Mouse (Mus musculus) frontal cortex, postnatal 10 days (tissue): Measurements from ENCODE around the gene Rdh11.
"Not testable (repeated sequence)": the region's sequence is repeated elsewhere in the genome, so short reads cannot be mapped to it uniquely, and the experiment has no call there.

Experiments
- DNase-seq, 2 experiments: peaks; one replicate each; pipeline ENCODE4 v3.0.0; 2022; ENCODE audit warnings: low spot score in 2 of 2, mixed read lengths in 1 of 2

The Rdh11 gene

DNA sequence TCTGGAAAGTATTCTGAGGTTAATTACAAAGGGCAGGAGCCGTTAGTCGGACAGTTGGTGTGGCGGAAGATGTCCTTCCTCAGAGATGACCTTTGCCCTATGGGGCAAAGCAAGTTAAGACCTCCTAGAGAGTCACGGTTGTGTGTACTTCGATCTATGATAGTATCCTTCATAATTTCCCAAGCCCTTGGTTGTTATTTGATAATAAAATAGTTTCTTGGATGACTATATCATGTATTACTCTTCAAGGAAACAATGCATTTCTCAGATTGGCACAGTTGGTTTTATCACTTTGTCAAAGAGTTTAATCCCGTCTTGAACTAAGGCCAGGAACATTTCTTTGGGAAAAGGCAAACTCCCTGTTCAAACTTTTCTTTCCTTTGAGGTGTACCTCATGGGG, at the start of gene Rdh11:
Gene Rdh11 (minus strand): TSS at position 101 of the 400 bp plus-strand sequence.
- no peak for DNase-seq

DNA sequence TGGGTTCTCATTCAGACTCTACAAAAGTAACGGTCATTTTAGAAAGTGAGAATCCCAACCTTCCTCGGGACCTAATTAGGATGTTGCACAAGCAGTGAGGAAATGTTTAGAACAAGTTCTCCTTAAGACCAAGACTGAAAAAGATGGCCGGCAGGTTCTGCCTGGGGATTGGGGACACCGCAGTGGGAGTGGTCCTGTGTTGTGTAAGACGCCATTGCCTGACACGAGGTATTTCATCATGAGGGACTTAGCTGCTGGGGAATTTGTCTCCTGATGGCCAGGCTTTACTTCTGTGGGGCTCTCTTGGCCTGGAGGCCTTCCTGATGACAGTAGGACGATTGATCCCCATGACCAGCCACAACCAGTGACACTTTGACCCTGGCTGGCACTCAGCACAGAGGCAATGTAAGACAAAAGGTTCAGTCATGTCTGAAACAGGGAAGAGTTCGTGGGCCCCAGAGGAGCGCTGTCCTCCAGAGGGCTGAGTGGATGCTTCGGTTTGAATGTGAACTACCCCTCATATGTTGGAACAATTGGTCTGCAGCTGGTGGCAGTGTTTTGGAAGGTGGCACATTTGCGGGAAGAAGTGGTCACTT, 43.5 kb upstream of the Rdh11 start:
- no peak for DNase-seq

DNA sequence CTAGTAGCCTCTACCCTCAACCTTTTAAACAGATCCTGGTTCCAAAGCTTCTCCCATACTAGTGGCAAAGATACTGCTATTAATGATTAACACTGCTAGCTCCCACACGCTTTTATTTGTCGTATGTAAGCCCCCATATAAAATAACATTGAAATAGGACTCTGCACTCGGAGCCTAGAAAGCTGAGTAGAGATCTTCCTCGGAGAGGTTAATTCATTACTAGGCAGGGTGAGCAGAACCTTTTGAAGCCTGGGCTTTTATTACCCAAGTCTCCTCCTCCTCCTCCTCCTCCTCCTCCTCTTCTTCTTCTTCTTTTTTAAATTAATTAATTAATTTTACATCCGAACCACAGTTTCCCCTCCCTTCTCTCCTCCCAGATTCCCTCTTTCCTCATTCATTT, 25.4 kb upstream of the Rdh11 start:
- DNase-seq: no peak

DNA sequence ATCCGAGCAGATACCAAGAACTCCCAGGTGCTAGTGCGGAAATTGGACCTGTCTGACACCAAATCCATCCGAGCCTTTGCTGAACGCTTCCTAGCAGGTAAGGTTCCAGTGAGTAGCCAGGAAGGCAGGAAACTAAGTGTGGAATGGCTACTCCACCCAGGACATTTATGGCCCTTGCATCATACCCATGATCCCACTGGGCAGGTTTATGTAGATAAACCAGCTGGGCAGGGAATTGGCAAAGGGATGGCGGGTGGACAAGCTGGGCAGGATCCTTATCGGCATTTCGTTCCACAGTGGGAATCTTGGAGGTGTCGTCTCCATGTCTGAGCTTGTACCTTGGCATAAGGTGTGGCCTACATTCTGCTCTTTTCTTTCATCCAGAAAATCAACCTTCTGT, 19.4 kb upstream of the Rdh11 start:
- DNase-seq: no peak

DNA sequence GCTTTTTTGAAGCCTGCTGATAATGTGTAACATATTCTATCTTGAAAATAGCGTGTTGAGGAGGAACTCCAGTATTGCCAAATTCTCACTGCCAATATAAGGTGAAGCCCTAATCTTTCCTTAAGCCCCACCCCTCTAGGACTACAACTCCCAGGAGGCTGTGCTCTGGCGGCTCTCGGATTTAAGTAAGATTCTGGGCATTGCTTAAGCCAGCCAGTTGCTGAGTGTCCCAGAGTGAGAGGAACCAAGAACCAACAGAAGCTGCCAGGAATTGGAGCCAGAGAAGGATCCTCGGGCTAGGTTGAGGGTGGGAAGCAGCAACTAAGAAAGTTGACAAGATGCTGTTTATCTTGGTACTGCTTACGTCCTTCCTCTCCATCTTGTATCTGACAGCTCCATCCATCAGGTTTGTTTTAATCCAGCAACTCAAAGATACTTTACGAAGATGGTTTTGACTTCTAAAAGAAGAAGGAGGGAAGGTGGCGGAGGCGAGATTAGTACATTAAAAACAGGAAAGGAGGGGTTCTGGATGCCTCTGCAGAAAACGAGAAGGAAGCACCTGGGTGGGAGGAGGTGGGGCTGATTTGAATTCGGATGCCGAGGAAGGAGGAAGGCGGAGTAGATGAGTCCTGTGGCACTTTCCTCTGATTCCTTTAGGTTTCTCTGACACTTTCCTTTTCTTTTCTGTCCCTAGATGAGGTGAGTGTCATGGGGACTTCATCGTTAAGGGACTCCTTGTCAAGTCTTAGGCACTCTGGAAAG, 16.8 kb upstream of the Rdh11 start, which contains the start of gene Rdh12:
Gene Rdh12 (plus strand): TSS at position 212 of the 762 bp plus-strand sequence.
- DNase-seq: peak in 1 of 2 experiments; percentile 13

DNA sequence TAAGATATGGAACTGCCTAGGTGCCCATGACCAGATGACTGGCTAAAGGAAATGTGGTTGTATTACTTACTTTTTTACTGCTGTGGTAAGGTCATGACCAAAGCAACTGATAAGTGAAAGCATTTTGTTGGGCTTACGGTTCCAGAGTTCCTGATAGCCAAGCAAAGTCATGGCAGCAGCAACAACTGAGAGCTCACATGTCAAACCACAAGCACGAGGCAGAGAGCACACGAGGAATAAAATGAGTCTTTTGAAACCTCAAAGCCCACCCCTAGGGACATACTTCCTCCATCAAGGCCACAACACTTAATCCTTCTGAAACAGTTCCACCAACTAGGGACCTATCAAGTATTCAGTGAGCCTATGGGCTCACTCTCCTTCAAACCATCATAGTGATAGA, 9.8 kb upstream of the Rdh11 start:
- DNase-seq: no peak

DNA sequence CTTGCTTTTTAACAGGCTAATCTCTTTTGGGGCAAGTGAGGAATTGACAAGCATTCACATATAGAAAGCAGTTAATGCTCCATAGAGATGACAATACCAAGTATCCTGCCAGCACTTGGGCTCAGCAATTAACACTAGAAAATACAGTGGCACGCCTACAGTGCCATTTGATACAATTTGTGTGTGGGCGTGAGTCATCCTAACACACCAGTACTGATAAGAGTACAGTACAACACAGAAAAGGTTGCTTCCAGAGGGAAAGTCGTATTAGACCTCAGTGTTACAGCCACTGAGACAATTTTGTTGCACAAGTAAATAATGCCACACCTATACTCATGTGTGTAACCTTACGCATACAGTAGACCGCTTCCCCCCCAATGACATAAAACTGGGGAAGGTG, 5.0 kb upstream of the Rdh11 start:
- DNase-seq: no peak

DNA sequence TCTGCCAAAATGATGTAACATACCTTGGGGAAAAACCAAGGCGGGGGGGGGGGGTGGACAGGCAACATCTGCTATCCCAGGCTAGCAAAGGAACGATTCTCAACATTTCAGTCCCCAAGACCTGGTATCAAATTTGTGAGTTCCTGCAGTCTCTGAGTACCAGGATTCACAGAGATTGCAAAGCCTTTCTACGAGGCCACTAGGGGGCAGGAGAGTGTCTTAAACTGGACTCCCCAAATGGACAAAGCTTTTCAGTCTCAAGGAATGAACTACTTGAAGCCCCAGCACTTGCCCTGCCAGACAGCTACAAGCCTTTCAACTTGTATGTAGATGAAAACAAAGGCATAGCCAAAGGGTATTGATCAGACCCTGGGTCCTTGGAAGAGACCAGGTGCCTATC, 1.3 kb upstream of the Rdh11 start:
- peak in 1 of 2 experiments; percentile 48 for DNase-seq

DNA sequence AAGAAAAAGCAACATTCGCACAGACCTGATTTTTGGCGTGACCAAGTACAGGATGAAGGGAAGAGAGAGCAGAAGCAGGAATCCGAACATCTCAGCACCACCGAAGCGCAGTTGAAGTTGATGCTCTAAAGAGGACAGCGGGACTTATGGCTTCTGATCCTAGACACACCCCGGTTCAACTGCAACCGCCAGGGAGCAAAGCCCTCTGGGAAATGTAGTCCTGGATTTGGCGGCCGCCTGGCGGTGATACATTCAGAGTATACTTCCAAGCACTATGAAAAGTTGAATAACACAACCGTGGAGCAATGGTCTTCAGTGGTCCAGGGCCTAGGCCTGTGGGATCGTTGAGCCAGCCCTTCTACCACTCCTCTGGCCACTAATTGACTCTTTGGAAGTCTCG, 392 bp downstream of the Rdh11 start:
- peak; percentile 51 to 75 for DNase-seq

DNA sequence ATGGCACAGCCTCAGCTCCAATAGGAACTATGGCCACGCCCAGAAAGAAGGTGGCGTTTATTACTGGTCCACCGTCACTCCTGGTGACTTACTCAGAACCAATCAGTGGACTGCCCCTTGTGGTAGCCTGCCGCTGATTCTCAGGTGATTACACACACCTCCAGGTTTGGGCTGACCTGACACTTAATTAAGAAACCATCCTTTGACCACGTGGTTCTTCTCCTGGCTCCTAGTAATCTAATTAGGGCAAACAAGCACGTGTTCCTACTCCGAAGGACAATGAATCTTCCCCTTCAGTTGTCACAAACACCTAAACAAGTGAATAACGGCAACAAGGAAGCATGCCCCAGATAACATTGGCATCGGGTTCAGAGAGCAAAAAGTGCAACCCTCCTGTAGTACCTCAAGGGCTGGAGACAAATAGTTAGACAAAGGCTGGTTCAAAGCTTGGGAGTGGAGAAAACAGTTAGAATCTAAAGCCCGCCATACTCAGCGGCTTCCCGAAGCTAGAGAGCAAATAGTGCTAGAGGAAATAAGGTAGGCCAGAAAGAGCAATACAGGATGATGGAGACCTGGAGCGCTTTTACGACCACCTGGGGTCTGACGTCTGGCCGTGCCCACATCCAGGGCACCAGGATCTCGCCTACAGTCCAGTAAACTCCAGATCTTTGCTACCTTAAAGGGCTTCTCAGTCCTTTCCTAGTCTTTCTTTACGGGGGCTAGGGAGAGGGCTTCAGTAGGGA, 991 bp downstream of the Rdh11 start:
- DNase-seq: peak; percentile 68 to 69

DNA sequence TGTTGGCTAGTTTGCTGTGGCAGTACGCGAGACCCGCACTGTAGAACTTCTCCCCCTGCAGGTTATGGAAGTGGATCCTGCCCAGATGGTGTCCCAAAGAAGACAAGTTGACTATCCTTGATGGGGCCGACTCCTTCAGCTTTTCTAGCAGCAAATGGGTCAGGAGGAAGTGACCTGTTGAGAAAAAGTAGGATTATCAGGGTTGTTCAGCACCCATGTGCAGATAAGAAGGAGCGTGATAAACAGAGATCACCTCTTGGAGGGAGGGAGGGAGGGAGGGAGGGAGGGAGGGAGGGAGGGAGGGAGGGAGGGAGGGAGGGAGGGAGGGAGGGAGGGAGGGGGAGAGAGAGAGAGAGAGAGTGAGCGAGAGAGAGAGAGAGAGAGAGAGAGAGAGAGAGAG, 6.9 kb downstream of the Rdh11 start:
- DNase-seq: not testable (repeated sequence)

DNA sequence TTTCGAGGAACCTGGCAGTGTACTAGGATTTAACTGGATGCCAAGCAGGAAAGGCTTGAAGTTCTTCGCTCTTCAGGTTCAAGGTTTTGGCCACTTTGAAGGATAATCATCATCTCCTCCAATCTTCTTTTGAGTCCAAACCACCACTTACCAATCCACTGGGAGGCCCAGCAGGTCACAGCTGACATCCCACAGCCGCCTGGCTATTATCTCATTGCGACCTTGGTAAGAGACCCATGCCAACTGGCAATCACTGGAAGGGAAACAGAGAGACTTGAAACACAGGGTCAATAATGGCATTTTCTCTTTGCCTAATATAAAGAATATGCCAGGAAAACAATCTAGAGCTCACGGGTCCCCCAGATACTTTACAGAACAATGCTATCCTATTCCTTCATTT, 16.1 kb downstream of the Rdh11 start:
- no peak for DNase-seq

DNA sequence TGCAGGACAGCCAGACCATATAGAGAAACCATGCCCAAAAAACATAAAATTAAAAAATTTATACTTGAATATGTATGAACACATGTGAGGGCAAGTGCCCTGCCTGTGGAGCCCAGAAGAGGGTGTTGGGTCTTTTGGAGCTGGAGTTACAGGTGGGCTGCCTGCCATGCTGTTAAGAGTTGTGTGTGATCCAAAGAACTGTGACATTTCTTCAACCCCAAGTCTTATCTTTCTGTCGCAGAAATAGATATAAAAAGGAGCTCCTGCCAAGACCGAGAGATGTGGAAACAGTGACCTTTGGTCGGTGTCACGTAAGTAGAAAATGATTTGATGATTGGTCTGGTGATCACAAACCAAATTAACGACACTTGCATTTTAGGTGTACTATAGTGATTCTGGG, 18.4 kb downstream of the Rdh11 start:
- no peak for DNase-seq

DNA sequence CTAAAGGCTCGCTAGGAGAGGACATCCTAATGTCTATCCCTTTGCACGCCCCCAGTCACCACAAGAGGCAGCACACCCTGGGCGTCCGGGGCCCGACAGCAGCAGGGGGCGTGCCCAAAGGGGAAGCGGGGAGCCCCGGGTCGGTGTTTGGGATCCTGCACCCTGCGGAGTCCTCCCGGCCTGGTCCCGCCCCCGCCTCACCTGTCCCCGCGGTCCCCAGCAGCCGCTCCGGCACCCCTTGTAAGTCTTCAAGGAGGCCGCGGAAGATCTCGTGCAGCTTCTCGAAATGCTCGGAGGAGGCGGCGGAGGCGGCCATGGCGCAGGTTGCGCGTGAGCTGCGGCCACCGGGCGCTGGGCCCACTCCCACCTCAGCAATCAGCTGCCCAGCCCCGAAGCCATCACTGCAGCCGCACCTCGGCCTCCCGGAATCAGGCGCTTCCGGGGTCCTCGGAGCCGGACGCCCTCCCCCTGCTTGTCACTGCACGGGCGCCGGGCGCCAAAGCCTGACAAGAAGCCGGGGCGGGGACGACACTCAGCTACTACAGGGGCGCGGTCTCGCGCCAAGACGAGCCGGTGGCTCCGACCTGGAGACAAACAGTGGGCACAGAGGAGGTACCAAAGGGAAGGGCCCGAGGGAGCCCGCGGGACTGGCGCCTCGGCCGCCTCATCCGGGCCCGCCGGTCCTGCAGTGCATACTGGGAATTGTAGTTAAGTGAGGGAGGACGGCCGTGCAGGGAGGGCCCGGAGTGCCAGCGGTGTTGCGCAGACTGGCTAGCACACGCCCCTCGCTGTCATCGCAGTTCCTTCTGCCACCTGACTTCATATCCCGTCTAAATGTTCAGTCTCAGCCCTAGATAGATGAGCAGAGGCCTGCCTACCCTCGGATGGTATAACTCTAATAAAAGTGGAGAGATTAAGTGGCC, 19.8 kb downstream of the Rdh11 start, which contains the start of gene Vti1b:
Gene Vti1b (minus strand): TSS at position 649 of the 923 bp plus-strand sequence.
- DNase-seq: peak; percentile 88

DNA sequence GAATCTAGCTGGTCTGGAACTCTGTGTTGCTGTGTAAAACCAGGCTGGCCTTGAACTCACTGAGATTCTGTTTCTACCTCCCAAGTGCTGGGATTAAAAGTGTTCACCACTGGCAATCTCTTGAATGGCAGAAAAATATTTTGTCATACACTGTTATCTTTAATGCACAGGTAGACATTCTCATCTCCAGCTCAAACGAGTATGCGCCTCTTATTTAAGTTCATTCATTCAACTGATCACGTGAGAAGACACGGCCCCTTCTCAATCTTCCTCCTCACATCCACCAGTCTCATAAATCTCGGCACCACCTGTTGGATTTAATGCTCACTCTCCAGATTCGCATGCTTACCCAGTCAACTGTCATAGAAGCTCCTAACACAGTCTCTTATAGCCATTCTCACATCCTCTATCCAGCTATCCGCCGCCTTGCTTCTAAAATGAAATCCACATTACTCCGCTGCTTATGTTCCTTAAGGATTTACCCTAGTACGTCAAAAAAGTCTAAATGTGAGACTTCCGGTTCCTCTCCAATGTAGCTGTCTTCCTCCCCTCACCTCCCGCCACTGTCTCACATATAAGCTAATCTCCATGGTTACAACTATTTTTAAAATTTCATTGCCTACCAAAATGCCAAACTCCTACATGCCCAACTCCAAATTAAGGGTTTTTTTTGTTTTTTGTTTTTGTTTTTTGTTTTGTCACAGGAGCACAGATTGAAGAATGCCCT, 20.7 kb downstream of the Rdh11 start:
- no peak for DNase-seq

DNA sequence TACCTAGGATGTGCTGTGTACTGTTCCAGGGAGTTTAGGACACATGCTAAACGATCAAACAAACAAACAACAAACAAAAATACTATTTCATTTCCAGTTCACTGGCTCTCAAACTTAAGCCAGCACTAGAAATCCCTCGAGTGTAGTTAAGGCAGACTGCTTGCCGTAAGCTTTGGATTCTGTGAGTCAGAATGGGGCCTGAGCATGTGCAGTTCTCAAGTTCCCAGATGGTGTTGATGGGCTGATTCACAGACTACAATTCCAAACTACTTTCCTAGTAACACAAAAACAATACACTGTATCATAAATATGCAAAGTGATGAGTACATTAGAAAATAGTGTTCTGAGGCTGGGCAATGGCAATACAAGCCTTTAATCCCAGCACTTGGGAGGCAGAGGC, 21.7 kb downstream of the Rdh11 start:
- no peak for DNase-seq

DNA sequence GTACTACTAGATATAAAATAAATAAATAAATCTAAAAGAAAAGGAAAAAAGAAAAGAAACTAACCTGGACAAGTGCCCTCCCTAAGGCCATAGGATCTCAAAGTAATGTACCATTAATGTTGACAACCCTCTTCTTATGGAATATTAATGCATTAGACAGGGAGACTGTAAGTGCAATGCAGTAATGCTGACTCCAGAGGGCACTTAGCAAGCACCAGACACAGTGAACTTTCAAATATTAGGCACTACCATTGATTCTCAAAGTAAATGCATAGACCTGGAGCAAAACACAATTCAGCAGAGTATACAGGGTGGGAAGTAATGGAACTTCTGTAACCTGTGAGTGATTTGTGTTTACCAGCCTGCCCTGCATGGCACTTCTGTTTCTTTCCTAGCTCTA, 22.9 kb downstream of the Rdh11 start:
- DNase-seq: no peak

DNA sequence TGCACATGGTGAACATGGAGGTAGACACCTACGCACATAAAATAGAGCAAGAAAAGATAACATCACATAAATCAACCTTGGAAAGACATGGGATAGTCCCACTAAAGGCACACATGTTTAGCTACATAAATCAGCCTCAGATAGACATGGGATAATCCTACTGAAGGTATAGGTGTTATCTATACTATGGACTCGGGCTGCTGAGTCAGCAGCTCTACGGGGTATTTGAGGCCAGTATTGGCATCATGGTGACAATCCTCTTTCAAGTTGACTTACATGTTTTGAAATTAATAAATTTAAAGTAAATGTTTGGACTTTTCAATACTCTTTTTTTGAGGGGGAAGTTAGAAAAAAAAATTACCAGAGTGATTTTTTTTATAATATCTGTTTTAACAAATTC, 29.2 kb downstream of the Rdh11 start:
- no peak for DNase-seq

DNA sequence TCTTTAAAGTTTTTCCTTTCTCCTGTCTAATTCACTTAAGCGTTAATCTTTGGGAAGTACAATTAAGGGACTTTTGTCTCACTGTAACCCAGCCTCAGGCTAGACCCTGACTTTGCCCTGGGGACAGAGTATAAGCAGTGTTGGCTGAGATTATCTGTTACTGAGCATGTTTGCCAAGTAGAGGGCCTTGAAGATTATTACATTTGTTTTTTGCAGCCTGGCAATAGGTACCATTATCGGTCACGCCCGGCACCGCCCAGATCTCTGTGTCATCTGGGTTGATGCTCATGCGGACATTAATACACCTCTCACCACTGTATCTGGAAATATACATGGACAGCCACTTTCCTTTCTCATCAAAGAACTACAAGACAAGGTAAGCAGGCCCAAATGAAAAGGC, 42.4 kb downstream of the Rdh11 start:
- DNase-seq: no peak

DNA sequence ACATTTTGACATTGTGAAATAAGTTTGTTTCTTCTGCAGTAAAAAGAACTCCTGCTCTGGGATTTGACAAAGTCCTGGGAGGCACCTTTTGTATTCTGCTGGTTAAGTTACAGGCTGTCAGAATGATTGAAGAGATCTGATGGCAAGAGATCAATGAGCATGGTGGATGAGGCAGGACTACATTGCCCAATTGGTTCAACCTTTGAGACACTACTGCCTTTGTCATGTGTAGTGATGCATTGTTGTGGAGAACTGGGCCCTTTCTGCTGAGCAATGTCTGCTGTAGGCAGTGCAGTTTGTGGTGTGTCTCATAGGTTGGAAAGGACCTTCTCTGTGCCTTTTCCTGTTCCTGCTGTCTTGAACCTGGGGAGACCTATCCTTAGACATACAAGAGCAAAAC, 50.7 kb downstream of the Rdh11 start:
- DNase-seq: no peak

DNA sequence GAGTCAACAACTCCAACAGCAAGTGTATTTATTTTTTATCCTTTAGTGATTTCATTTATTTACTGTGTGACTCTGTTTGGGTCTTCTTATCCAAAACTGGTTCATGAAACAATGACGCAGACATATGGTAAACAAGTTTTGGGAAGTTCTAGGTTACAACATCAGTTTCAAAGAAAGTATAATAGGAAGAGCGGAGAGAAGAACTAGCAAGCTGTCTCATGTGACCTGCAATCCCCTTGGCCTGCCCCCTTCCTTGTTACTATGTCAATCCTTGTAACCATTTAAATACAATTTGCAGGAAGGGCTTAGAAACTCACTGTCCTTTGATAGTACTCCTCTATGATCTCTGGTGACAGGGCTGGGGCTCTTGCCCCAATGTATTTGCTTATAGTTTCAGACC, 51.3 kb downstream of the Rdh11 start:
- DNase-seq: no peak
